Comparison of ENCODE assay signal across 9 mouse cellular contexts in genomic region chr11:94997596-94997995, GRCm38 (mm10). TPM values are rescaled to one million over a fixed set of nuclear protein-coding genes. Genes with fewer than 3 reads are reported as not detected.
DNase-seq lines count a peak whose midpoint lies in the region; ATAC-seq lines count a peak whose summit lies in the region.
"Had no signal": no experiment of that assay in that cellular context is flagged by ENCODE, and none has a peak within 500 bp of the region (broad histone marks: within the 10 kb centered on the region; RNA-seq: fewer than 3 reads in every experiment).

No protein-coding gene starts in this region.

- no peaks in the 10 kb centered on the region for H3K27me3 ChIP-seq in liver, embryonic 12.5 days (replicated peaks)

- no peaks in the 10 kb centered on the region for H3K9me3 ChIP-seq in liver, embryonic 12.5 days (replicated peaks)

- WGBS in liver, embryonic 12.5 days (ENCODE audit: insufficient replicate concordance): 16% methylated on average over 5 of the region's 5 CpGs

- peak overlapping the region; percentile 94 for H3K4me2 ChIP-seq in liver, embryonic 12.5 days

- H3K4me3 ChIP-seq in liver, embryonic 12.5 days: peak overlapping the region; percentile 54

- peak overlapping the region; percentile 90 for H3K27ac ChIP-seq in liver, embryonic 12.5 days

- peak overlapping the region; percentile 95 for H3K9ac ChIP-seq in liver, embryonic 12.5 days

- ATAC-seq in liver, embryonic 12.5 days: peak; percentile 93

- peak; percentile 95 for DNase-seq in heart, adult 11 months
- DNase-seq in heart, adult 9 months (ENCODE audit: low spot score in 2 of 2): no peak
- peak; percentile 57 for DNase-seq in spleen, adult 12 weeks (ENCODE audit: low spot score)
- DNase-seq in spleen, postnatal 14 days (ENCODE audit: low spot score in 2 of 2): no peak
- DNase-seq in right cerebral cortex, postnatal 4 days: no peak
- no peak for DNase-seq in testis, postnatal 10 days (ENCODE audit: low spot score)
- no peak for DNase-seq in cerebellum, adult 9-11 months
- DNase-seq: kidney, adult 9 months had no signal

- peaks cover 99% of the 10 kb centered on the region for H3K4me1 ChIP-seq in liver, embryonic 12.5 days

- peaks cover 91% of the 10 kb centered on the region for H3K36me3 ChIP-seq in liver, embryonic 12.5 days

RNA-seq across cellular contexts. Expression of gene Ppp1r9b, which starts 6.8 kb away (rescaled TPM):
- polyA plus RNA-seq in liver, embryonic 12.5 days (2016; fragmentation: Nextera tagmentation; extraction: Ambion mirVana): 13.4 and 14.1 TPM in 2 replicates

RNA-seq across cellular contexts. Expression of gene Samd14, which starts 12.1 kb away (rescaled TPM):
- polyA plus RNA-seq in liver, embryonic 12.5 days (2016; fragmentation: Nextera tagmentation; extraction: Ambion mirVana): 53.8 and 56.7 TPM in 2 replicates

RNA-seq across cellular contexts. Expression of gene Sgca, which starts 21.5 kb away (rescaled TPM):
- 0.17 TPM in 1 of 2 replicates, not detected in the other for polyA plus RNA-seq in liver, embryonic 12.5 days (2016; fragmentation: Nextera tagmentation; extraction: Ambion mirVana)

RNA-seq across cellular contexts. Expression of gene Hils1, which starts 30.2 kb away (rescaled TPM):
- not detected in 2 replicates for polyA plus RNA-seq in liver, embryonic 12.5 days (2016; fragmentation: Nextera tagmentation; extraction: Ambion mirVana)

RNA-seq across cellular contexts. Expression of gene Pdk2, which starts 43.6 kb away (rescaled TPM):
- 10.0 and 11.0 TPM in 2 replicates for polyA plus RNA-seq in liver, embryonic 12.5 days (2016; fragmentation: Nextera tagmentation; extraction: Ambion mirVana)

Comparison
In these comparisons a context has a peak if more than half of its experiments do, and no peak if none do; other contexts are left out.
1. DNase-seq: peak in heart, adult 11 months (single experiment) and spleen, adult 12 weeks (single experiment); none in heart, adult 9 months (0 of 2), spleen, postnatal 14 days (0 of 2), right cerebral cortex, postnatal 4 days (single experiment), testis, postnatal 10 days (single experiment) and cerebellum, adult 9-11 months (single experiment).